Mouse (Mus musculus) E14TG2a.4 (cell line): ENCODE measurements around the gene Gm20388.

Experiments
- CTCF ChIP-seq: conservative IDR thresholded peaks from 2 replicates; pipeline ENCODE4 v1.5.1; 2014; ENCODE audit warnings: low read length
- POU5F1 ChIP-seq: IDR thresholded peaks from 2 replicates; pipeline ENCODE4 v1.6.1; 2014; ENCODE audit warnings: low read length, borderline replicate concordance

- TF ChIP-seq CTCF = no peak
- TF ChIP-seq POU5F1 = no peak
Measured at GRCm38 (mm10) chr8:121021488-121021887, 1110.8 kb downstream of the Gm20388 start.
